Mouse (Mus musculus) cerebellum, adult 9-11 months (tissue): Measurements from ENCODE around the gene Fzd5.

ENCODE experiments used
- DNase-seq: peaks from one replicate; pipeline ENCODE4 v3.0.0; 2022

Gene Fzd5

GRCm38 (mm10) chr1:64683039-64683438 is 54.5 kb downstream of the Fzd5 start:
- DNase-seq: no peak

- no peak for DNase-seq
Measured at GRCm38 (mm10) chr1:64681499-64681898, 56.1 kb downstream of the Fzd5 start.
